Mouse (Mus musculus) C2C12 (cell line): Measurements from ENCODE around the gene Misp.

Source experiments
- CTCF ChIP-seq: IDR thresholded peaks from one replicate; pipeline ENCODE4 v1.5.1; 2011; ENCODE audit not compliant: control insufficient read depth, insufficient read depth, insufficient read length
- MAX ChIP-seq: IDR thresholded peaks from one replicate; pipeline ENCODE4 v1.6.1; 2011; ENCODE audit warnings: mild to moderate bottlenecking, control low read depth
- USF1 ChIP-seq: IDR thresholded peaks from one replicate; pipeline ENCODE4 v1.6.1; 2011; ENCODE audit warnings: low read depth, mild to moderate bottlenecking, control low read depth, moderate library complexity

- no peak for TF ChIP-seq MAX
- no peak for TF ChIP-seq USF1
- TF ChIP-seq CTCF = no peak
Observed at GRCm38 (mm10) chr10:79797326-79797725, 23.5 kb upstream of the Misp start.
